Mouse (Mus musculus): Measurements from ENCODE around the gene Btc.

Btc gene

GRCm38 (mm10) chr5:91402339-91403211, at the start of gene Btc:
TSS of gene Btc (minus strand) at chr5:91402994.
- DNase-seq: peak; percentile 79

GRCm38 (mm10) chr5:91444981-91445517, 42.3 kb upstream of the Btc start:
- no peak for DNase-seq

- DNase-seq: no peak
Measured at GRCm38 (mm10) chr5:91436563-91436962, 33.8 kb upstream of the Btc start.

- no peak for DNase-seq
Measured at GRCm38 (mm10) chr5:91434723-91435658, 32.2 kb upstream of the Btc start.

- DNase-seq: no peak
Measured at GRCm38 (mm10) chr5:91428547-91428946, 25.8 kb upstream of the Btc start.

GRCm38 (mm10) chr5:91413814-91414213, 11.0 kb upstream of the Btc start:
- DNase-seq: no peak

- DNase-seq: no peak
Measured at GRCm38 (mm10) chr5:91404263-91404662, 1.5 kb upstream of the Btc start.

GRCm38 (mm10) chr5:91403281-91403680, 487 bp upstream of the Btc start:
- DNase-seq: peak; percentile 71

GRCm38 (mm10) chr5:91400493-91401096, 2.2 kb downstream of the Btc start:
- no peak for DNase-seq

- DNase-seq: no peak
Measured at GRCm38 (mm10) chr5:91375467-91375866, 27.3 kb downstream of the Btc start.

GRCm38 (mm10) chr5:91368061-91368565, 34.7 kb downstream of the Btc start:
- DNase-seq: no peak

GRCm38 (mm10) chr5:91366925-91367324, 35.9 kb downstream of the Btc start:
- DNase-seq: no peak

GRCm38 (mm10) chr5:91363274-91363991, 39.4 kb downstream of the Btc start:
- DNase-seq: no peak

- DNase-seq: no peak
Measured at GRCm38 (mm10) chr5:91352645-91353044, 50.1 kb downstream of the Btc start.

GRCm38 (mm10) chr5:91345681-91346080, 57.1 kb downstream of the Btc start:
- DNase-seq: no peak

- DNase-seq: no peak
Measured at GRCm38 (mm10) chr5:91345064-91345463, 57.7 kb downstream of the Btc start.

GRCm38 (mm10) chr5:91341981-91342760, 60.6 kb downstream of the Btc start:
- no peak for DNase-seq

- DNase-seq: no peak
Measured at GRCm38 (mm10) chr5:91334227-91334626, 68.6 kb downstream of the Btc start.

GRCm38 (mm10) chr5:91332079-91332865, 70.5 kb downstream of the Btc start:
- DNase-seq: no peak

- DNase-seq: no peak
Measured at GRCm38 (mm10) chr5:91321840-91322239, 81.0 kb downstream of the Btc start.
